ENCODE assay signal across 8 mouse cellular contexts in the genomic region with DNA sequence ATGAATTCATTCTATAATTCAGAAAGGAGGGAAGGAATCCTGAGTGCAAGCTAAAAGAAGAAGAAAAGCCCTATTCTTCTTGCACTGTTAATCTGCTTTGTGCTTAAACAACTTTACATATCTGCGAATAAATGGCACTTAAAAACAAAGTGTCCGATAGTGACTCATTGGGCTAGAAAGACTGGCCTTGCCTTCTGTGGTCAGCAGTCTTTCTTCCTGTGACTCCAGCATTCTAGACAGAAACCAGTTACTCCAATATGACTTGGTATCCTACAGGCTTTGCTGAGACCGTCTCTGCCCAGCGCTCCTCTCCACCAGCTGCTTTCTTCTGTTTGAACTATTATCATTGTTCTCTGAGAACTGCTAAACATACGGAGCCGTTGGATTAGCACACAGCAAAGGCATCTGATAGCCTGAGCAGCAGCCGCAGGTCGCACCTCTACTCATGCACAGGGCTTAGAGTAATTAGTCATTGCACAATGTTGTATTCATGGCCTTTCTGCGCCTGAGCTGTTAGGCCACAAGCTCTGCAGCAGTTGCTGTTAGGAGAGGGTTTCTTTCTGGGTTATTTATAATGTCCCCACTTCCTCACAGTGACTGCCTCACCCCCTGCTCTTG. TPM values are rescaled to one million over a fixed set of nuclear protein-coding genes. Genes with fewer than 3 reads are reported as not detected.
DNase-seq lines count a peak whose midpoint lies in the region; ATAC-seq and TF ChIP-seq lines count a peak whose summit lies in the region.
"Had no signal": no experiment of that assay in that cellular context is flagged by ENCODE, and none has a peak within 500 bp of the region (broad histone marks: within the 10 kb centered on the region; RNA-seq: fewer than 3 reads in every experiment).

No protein-coding gene starts in this region.

- 37% methylated on average over 9 of the region's 9 CpGs for WGBS in lung, embryonic 16.5 days
- WGBS in liver, embryonic 15.5 days (ENCODE audit: insufficient replicate concordance) = 27% methylated on average over 9 of the region's 9 CpGs
- 26% methylated on average over 9 of the region's 9 CpGs for WGBS in stomach, embryonic 16.5 days

- ATAC-seq in lung, embryonic 16.5 days (ENCODE audit: low read depth) = no peak; the same call in 1 of the 2 replicates
- peak; percentile 31; the same call in 1 of the 2 replicates for ATAC-seq in liver, embryonic 15.5 days (ENCODE audit: insufficient read depth)
- ATAC-seq in stomach, embryonic 16.5 days (ENCODE audit: insufficient read depth, low FRiP score) = peak; percentile 63; the same call in 1 of the 2 replicates

- TF ChIP-seq POLR2A in brain, embryonic 14.5 days (IDR thresholded peaks at IDR 0.05; ENCODE audit: borderline replicate concordance, extremely low read depth, insufficient read depth, insufficient read length, poor library complexity, severe bottlenecking) = no peak

- H3K27ac ChIP-seq in lung, embryonic 16.5 days (ENCODE audit: low read length) = 0 out of 2 replicates have a peak overlapping the region, but pooled peaks have one; percentile 8
- peak overlapping the region; percentile 21 for H3K27ac ChIP-seq in liver, embryonic 15.5 days (replicated peaks)
- H3K27ac ChIP-seq in stomach, embryonic 16.5 days (ENCODE audit: low read length) = peak overlapping the region; percentile 69
- H3K27ac ChIP-seq: neural tube, embryonic 15.5 days had no signal

- H3K4me1 ChIP-seq in lung, embryonic 16.5 days (replicated peaks; ENCODE audit: control insufficient read depth, insufficient read depth, low read length) = no peaks in the 10 kb centered on the region
- H3K4me1 ChIP-seq in liver, embryonic 15.5 days (replicated peaks) = peaks cover 15% of the 10 kb centered on the region; the same call in 1 of the 2 replicates
- peaks cover 24% of the 10 kb centered on the region for H3K4me1 ChIP-seq in stomach, embryonic 16.5 days (ENCODE audit: control insufficient read depth, insufficient read depth, low read length)
- H3K4me1 ChIP-seq: neural tube, embryonic 15.5 days had no signal

- no peaks in the 10 kb centered on the region for H3K27me3 ChIP-seq in lung, embryonic 16.5 days (ENCODE audit: control insufficient read depth, insufficient read depth, low read depth, low read length)
- no peaks in the 10 kb centered on the region for H3K27me3 ChIP-seq in liver, embryonic 15.5 days
- H3K27me3 ChIP-seq in stomach, embryonic 16.5 days (ENCODE audit: control insufficient read depth, insufficient read depth, low read length) = no peaks in the 10 kb centered on the region
- H3K27me3 ChIP-seq: neural tube, embryonic 15.5 days had no signal

- H3K9me3 ChIP-seq in lung, embryonic 16.5 days (ENCODE audit: control insufficient read depth, low read length) = no peaks in the 10 kb centered on the region
- no peaks in the 10 kb centered on the region for H3K9me3 ChIP-seq in liver, embryonic 15.5 days (replicated peaks)
- H3K9me3 ChIP-seq in stomach, embryonic 16.5 days (replicated peaks; ENCODE audit: control insufficient read depth, low read length) = no peaks in the 10 kb centered on the region
- H3K9me3 ChIP-seq: neural tube, embryonic 15.5 days had no signal

- no peak overlapping the region for H3K4me3 ChIP-seq in lung, embryonic 16.5 days (ENCODE audit: low read length)
- no peak overlapping the region for H3K4me3 ChIP-seq in liver, embryonic 15.5 days (replicated peaks)
- H3K4me3 ChIP-seq in stomach, embryonic 16.5 days (replicated peaks; ENCODE audit: low read length) = no peak overlapping the region
- H3K4me3 ChIP-seq: neural tube, embryonic 15.5 days had no signal

- H3K36me3 ChIP-seq in lung, embryonic 16.5 days (ENCODE audit: control insufficient read depth, insufficient read depth, low read length) = peaks cover 2% of the 10 kb centered on the region; the same call in 1 of the 2 replicates
- H3K36me3 ChIP-seq in liver, embryonic 15.5 days (replicated peaks) = 0 out of 2 replicates have a peak, but pooled peaks cover 8% of the 10 kb centered on the region
- H3K36me3 ChIP-seq in stomach, embryonic 16.5 days (ENCODE audit: control insufficient read depth, insufficient read depth, low read length) = no peaks in the 10 kb centered on the region
- H3K36me3 ChIP-seq: neural tube, embryonic 15.5 days had no signal

- TF ChIP-seq CTCF in brain, embryonic 14.5 days (IDR thresholded peaks at IDR 0.05; ENCODE audit: borderline replicate concordance, extremely low read depth, insufficient read depth, insufficient read length) = no peak

- no peak overlapping the region for H3K4me2 ChIP-seq in lung, embryonic 16.5 days (ENCODE audit: low read depth, low read length)
- no peak overlapping the region for H3K4me2 ChIP-seq in liver, embryonic 15.5 days
- no peak overlapping the region for H3K4me2 ChIP-seq in stomach, embryonic 16.5 days (ENCODE audit: low read depth, low read length)
- H3K4me2 ChIP-seq: neural tube, embryonic 15.5 days had no signal

- DNase-seq in lung, postnatal 4 days = no peak
- DNase-seq in brain, embryonic 14.5 days (ENCODE audit: low read depth) = peak; percentile 13
- no peak for DNase-seq in kidney, postnatal 4 days
- no peak for DNase-seq in kidney, adult 11 months

- H3K9ac ChIP-seq in lung, embryonic 16.5 days (ENCODE audit: low read length) = no peak overlapping the region
- H3K9ac ChIP-seq in liver, embryonic 15.5 days = no peak overlapping the region
- no peak overlapping the region for H3K9ac ChIP-seq in stomach, embryonic 16.5 days (ENCODE audit: low read length)
- H3K9ac ChIP-seq: neural tube, embryonic 15.5 days had no signal

RNA-seq across cellular contexts. Expression of a gene that starts 40.0 kb away (rescaled TPM):
- polyA plus RNA-seq in lung, embryonic 16.5 days (2015; fragmentation: Nextera tagmentation; extraction: Ambion mirVana) = 286 and 307 TPM in 2 replicates
- polyA plus RNA-seq in brain, embryonic 14.5 days (2012; rRNA removed) = 71.0 and 82.5 TPM in 2 replicates
- 131 and 158 TPM in 2 replicates for polyA plus RNA-seq in liver, embryonic 15.5 days (2015; fragmentation: Nextera tagmentation; extraction: Ambion mirVana)
- polyA plus RNA-seq in stomach, embryonic 16.5 days (2015; fragmentation: Nextera tagmentation; extraction: Ambion mirVana) = 313 and 319 TPM in 2 replicates

Comparison
In these comparisons a context has a peak if more than half of its experiments do, and no peak if none do; other contexts are left out.
1. H3K27ac ChIP-seq: peak in every context shown above with its lines; median percentile 69 in stomach, embryonic 16.5 days; 21 in liver, embryonic 15.5 days; 8 in lung, embryonic 16.5 days.